Mouse (Mus musculus) frontal cortex, postnatal 10 days (tissue): ENCODE data around the gene 1700001C19Rik.

ENCODE experiments used
- DNase-seq, 2 experiments: peaks; one replicate each; pipeline ENCODE4 v3.0.0; 2022; ENCODE audit warnings: low spot score in 2 of 2, mixed read lengths in 1 of 2

Gene 1700001C19Rik

GRCm38 (mm10) chr17:47436907-47437547 is at the start of gene 1700001C19Rik:
TSS of gene 1700001C19Rik (minus strand) at chr17:47437376.
- DNase-seq: no peak

GRCm38 (mm10) chr17:47485791-47486190 is 48.6 kb upstream of the 1700001C19Rik start:
- no peak for DNase-seq

- no peak for DNase-seq
These were observed 47.8 kb upstream of the 1700001C19Rik start for GRCm38 (mm10) chr17:47484993-47485392.

DNA sequence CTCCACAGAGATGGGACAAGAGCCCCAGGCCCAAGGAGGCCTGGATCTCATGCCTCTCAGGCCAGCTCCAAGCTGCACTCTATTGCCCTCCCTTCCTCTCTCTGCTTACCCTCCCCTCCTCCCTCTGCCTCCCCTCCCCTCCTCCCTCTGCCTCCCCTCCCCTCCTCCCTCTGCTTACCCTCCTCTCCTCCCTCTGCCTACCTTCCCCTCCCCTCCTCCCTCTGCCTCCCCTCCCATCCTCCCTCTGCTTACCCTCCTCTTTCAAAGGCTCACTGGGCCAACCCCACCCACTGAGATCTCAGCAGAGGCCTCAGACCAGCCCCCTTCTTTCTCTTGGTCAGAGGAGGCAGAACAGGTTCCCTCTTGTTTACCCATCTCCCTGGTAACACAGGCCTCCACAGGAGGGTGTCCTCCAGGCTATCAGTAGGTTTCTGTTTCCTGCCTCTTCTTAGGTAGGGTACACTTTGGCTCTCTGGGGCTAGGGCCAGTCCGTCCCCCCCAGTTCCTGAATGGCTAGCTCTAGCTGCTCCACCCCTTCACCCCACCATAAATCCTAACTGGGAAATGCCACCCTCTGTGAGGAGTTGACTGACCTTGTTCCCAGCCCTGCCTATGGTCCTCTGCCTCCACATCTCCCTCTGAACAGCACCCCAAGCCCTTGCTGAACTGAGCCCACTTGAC is 47.2 kb upstream of the 1700001C19Rik start:
- DNase-seq: no peak

GRCm38 (mm10) chr17:47482401-47482800 is 45.2 kb upstream of the 1700001C19Rik start:
- DNase-seq: no peak

GRCm38 (mm10) chr17:47479887-47480286 is 42.7 kb upstream of the 1700001C19Rik start:
- DNase-seq: no peak

GRCm38 (mm10) chr17:47475714-47476113 is 38.5 kb upstream of the 1700001C19Rik start:
- DNase-seq: no peak

- DNase-seq: no peak
These were observed 38.0 kb upstream of the 1700001C19Rik start for GRCm38 (mm10) chr17:47475181-47475580.

DNA sequence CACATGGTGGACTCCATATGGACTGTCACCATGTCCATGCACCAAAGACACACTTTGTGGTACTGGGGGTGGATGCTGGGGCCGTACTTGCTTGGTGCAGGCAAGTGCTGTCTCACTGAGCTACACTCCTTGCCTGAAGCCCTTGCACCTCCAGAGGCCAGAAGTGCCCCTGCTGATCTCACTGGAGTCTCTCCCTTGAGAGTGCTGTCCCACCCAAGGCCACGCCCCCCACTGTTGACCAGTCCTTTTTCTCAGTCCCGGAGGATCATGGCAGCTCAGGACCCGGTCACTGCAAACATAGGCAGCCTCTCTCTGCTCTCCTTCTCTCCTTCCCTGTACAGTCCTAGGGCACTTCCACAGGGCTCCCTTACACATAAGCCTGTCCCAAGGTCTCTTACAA is 37.1 kb upstream of the 1700001C19Rik start:
- DNase-seq: no peak

GRCm38 (mm10) chr17:47473434-47473974 is 36.3 kb upstream of the 1700001C19Rik start:
- DNase-seq: no peak

GRCm38 (mm10) chr17:47472435-47473350 is 35.5 kb upstream of the 1700001C19Rik start:
- no peak for DNase-seq

- no peak for DNase-seq
These were observed 33.5 kb upstream of the 1700001C19Rik start for GRCm38 (mm10) chr17:47470686-47471085.

DNA sequence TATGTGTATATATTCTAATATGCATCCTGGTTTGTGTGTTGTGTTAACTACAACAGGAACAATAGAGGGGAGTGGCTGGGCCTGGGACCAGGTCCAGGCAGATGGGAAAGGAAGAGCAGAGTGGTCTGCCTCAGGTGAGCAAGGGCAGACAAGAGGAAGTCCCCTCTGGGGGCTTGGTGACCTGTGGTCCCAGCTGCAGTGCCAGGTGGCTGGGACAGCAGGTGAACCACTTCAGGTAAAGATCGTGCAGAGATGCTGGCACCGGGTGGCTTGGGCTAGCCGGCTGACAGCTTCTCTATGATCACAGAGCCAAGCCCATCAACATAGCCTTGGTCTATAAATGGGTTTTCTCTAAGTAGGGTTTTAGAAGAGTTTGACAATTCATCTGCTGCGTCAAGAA is 32.9 kb upstream of the 1700001C19Rik start:
- DNase-seq: no peak

- no peak for DNase-seq
These were observed 32.5 kb upstream of the 1700001C19Rik start for GRCm38 (mm10) chr17:47469642-47470041.

GRCm38 (mm10) chr17:47468466-47468865 is 31.3 kb upstream of the 1700001C19Rik start:
- no peak for DNase-seq

GRCm38 (mm10) chr17:47468063-47468462 is 30.9 kb upstream of the 1700001C19Rik start:
- DNase-seq: no peak

GRCm38 (mm10) chr17:47467659-47468058 is 30.5 kb upstream of the 1700001C19Rik start:
- DNase-seq: no peak

GRCm38 (mm10) chr17:47466284-47466683 is 29.1 kb upstream of the 1700001C19Rik start:
- DNase-seq: no peak

GRCm38 (mm10) chr17:47465016-47465415 is 27.8 kb upstream of the 1700001C19Rik start:
- DNase-seq: no peak

DNA sequence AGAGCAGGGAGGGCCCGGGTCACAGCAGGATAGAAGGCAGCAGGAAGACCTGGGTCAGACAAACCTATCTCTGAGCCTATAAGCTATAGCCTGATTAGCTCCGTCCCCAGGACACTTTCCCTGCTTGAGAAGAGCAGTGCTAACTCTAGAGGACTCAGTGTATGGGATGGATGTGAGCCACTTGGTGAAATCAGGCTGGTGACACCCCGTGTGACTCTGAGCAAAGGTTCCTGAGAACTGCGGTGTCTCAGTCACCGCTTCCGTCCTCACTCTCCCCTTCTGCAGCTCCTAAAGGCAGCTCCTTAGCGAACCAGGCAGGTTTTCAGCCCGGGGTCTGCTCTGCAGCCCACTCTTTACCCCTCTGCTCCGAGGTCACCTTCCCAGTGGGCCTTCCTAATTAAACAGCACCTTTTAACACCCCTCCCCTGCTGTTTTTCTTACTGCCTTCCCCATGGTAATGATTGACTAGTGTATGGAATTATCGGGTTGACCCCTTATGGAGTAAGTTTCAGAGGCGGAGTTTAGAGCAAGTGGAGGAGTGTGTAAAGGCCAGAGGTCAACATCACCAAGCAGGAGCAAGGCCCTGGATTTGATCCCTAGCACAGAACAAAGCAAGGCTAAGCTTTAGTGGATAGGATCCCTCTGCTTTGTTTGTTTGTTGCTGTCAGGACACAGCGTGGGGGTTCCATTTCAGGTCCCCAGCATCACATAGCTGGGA is 27.2 kb upstream of the 1700001C19Rik start:
- no peak for DNase-seq

DNA sequence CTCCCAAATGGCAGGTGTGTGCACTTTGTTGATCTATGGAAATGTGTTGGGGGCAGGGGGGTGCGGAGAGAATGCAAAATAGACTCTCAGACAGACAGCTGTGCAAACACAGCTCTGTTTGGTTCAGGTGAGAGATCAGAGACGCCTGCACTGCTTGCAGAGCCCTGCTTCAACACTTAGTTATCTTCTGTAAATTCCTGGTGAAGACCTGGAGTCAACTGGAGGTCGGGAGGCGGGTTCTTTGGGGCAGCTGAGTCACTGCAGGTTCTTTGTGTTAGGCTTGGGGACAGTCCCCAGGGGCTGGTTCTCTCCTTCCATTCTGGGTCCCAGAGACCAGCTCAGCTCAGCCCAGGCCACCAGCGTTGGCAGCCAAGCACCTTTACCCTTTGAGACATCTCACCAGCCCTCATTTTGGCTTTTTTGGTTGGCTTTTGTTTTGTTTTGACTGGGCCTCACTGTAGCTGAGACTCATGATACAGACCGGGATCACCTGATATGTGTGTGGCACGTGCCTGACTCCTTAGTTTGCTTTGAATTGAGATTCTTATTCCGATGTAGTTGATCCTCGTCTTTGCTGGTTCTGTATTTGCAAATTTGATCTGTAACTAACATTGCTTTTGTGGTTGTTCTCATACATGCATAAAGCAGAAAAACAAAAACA is 25.7 kb upstream of the 1700001C19Rik start:
- DNase-seq: no peak
